Mouse (Mus musculus) MEL (cell line): ENCODE measurements around the gene Spint3.

Experiments used
- CTCF ChIP-seq, 3 experiments: IDR thresholded peaks in 2 of 3; conservative IDR thresholded peaks in 1 of 3; 2 replicates each; pipeline ENCODE4 v1.5.1; 2011 to 2012; ENCODE audit warnings: low read length in 3 of 3, low read depth in 2 of 3, mild to moderate bottlenecking in 2 of 3, improper control_type of control experiment in 1 of 3, inconsistent platforms in 1 of 3, mixed read lengths in 1 of 3, moderate library complexity in 1 of 3; ENCODE audit not compliant: control insufficient read depth in 1 of 3, insufficient read depth in 1 of 3, poor library complexity in 1 of 3, severe bottlenecking in 1 of 3
- ZNF384 ChIP-seq: IDR thresholded peaks from 2 replicates; pipeline ENCODE4 v1.6.1; 2012; ENCODE audit warnings: low read depth, mild to moderate bottlenecking, inconsistent platforms, low read length, improper control_type of control experiment

DNA sequence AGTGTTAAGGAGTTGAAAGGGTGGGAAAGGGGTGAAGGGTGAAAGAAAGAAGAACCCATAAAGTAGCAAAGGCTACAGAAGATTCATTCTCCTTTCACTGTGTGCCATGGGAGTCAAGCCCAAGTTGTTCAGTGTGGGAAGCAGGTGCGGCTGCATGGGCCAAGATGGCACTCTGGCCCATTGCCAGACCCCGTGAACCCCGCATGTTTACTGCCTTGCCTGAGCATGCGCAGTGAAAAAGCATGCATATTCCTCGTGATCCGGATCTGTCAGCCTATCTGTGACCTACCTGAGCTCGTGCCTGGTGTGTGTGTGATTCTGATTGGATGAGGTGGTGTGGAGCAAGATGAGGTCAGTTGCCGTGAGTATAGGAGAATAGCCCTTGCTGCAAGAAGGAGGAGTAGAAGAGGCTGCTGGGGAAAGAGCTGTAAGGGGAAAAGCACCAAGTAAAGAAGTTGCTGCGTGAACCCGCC is 49.9 kb downstream of the Spint3 start:
- TF ChIP-seq CTCF (IDR thresholded peaks at IDR 0.05 in 2 of 3, conservative IDR thresholded peaks at IDR 0.05 in 1 of 3; ENCODE audit: control insufficient read depth in 1 of 3, insufficient read depth in 1 of 3, low read depth in 2 of 3, low read length in 3 of 3, poor library complexity in 1 of 3, severe bottlenecking in 1 of 3) (no peak), ZNF384 (no peak)
